Mouse (Mus musculus) heart, adult 10 weeks (tissue): ENCODE measurements around the gene Frem2. TPM values are rescaled to one million over a fixed set of nuclear protein-coding genes. Genes with fewer than 3 reads are reported as not detected.

Experiments used
- polyA plus RNA-seq: library from polyadenylated mRNA; stranded (reverse); fragments of 350-450 nt; fragmentation: Illumina TruSeq; extraction: RNeasy Lipid Tissue Mini Kit (QIAGEN cat#74804); gene quantifications from one replicate; pipeline ENCODE4 v1.2.3, GENCODE M21; 2014; ENCODE audit warnings: low read depth, low replicate concordance

The Frem2 gene
- 3.6 TPM for polyA plus RNA-seq

DNA sequence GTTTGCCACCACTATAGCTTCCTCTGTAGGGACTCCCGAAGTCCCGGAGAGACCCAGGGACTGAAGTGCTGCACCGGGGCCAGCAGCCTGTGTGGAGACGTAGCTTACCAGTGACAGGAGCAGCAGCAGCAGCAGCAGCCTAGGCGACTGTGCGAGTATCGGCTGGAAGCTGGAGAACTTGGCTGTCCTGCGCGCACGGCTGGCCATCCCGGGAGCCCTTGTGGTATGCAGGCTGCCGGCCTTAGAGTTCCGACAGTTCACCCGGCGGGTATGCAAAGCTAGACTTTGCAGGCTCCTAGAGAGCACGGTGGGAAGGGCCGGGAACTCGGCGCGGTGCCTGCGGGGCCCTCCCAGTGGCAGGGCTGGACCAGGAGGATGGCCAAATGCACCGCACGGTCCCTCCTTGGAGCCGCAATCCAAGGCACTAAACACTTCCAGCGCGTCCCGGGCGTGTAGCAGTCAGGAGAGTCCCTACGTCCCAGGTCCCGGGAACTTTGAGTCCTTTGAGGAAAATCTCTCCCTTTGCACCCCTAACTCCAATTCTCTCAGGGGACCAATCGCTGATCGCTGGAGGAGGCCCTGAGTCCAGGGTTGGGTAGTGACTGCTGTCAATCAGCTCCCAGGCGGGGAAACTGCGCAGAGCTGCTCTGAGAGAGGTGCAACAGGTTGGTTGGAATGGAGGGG lies at the start of gene Frem2:
Gene Frem2 (minus strand): TSS at position 478 of the 684 bp plus-strand sequence.

DNA sequence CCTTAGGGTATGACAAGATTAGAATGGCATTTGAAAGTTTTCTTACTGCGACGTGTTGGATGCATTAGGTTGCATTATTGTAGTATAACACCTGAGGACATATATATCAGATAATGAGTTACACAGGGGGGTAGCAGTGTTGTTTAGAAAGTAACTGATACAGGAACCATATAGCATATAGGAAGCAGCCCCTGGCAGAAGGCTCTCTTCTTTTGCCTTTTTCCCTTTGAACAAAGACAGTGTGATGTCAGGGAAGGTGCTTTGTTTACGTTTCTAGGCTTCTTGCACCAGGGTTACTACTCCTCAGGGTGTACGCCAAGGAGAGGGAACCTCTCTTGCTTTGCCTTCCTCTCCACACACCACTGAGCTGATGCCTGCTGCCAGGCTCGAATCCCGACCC lies 168.8 kb downstream of the Frem2 start, which contains the start of gene Stoml3:
Gene Stoml3 (plus strand): TSS at position 301 of the 400 bp plus-strand sequence.

Other genes with a start within 250 kb of the Frem2 start
- 5.8 TPM for gene Nhlrc3, start 194.0 kb downstream of the Frem2 start, polyA plus RNA-seq
- 8.6 TPM for gene Proser1, start 193.7 kb downstream of the Frem2 start, polyA plus RNA-seq
- not detected for gene Stoml3, start 168.7 kb downstream of the Frem2 start, polyA plus RNA-seq
- gene Gm10985, start 187.7 kb upstream of the Frem2 start, polyA plus RNA-seq: not detected
- gene Ufm1, start 206.5 kb upstream of the Frem2 start, polyA plus RNA-seq: 44.8 TPM